Mouse (Mus musculus) intestine, embryonic 16.5 days (tissue): ENCODE results near the gene 4930518I15Rik. TPM values are rescaled to one million over a fixed set of nuclear protein-coding genes. Genes with fewer than 3 reads are reported as not detected.

Experiments
- ATAC-seq: fragments of 200-750 bp; cut with Nextera tagmentation; 2 replicates; pipeline ENCODE4 v1.8.0; 2017; ENCODE audit warnings: moderate TSS enrichment, moderate library complexity
- H3K27ac ChIP-seq: fragments of 300-500 bp; sonication (generic); 2 replicates; pipeline ENCODE4 v1.5.1; 2014; ENCODE audit warnings: mild to moderate bottlenecking, low read length
- H3K27me3 ChIP-seq: fragments of 300-500 bp; sonication (generic); replicated peaks from 2 replicates; pipeline ENCODE4 v1.6.1; 2014; ENCODE audit warnings: low read length, control low read depth, mixed read lengths; ENCODE audit not compliant: control insufficient read depth, insufficient read depth
- H3K36me3 ChIP-seq: fragments of 300-500 bp; sonication (generic); 2 replicates; pipeline ENCODE4 v1.6.1; 2014; ENCODE audit warnings: low read length, control low read depth; ENCODE audit not compliant: control insufficient read depth, insufficient read depth
- H3K4me1 ChIP-seq: fragments of 300-500 bp; sonication (generic); 2 replicates; pipeline ENCODE4 v1.6.1; 2014; ENCODE audit warnings: low read length, control low read depth, mixed read lengths; ENCODE audit not compliant: control insufficient read depth, insufficient read depth
- H3K4me2 ChIP-seq: fragments of 300-500 bp; sonication (generic); 2 replicates; pipeline ENCODE4 v1.6.1; 2014; ENCODE audit warnings: low read depth, low read length, control low read depth
- H3K4me3 ChIP-seq: fragments of 300-500 bp; sonication (generic); 2 replicates; pipeline ENCODE4 v1.5.1; 2014; ENCODE audit warnings: mild to moderate bottlenecking, low read length
- H3K9ac ChIP-seq: fragments of 300-500 bp; sonication (generic); 2 replicates; pipeline ENCODE4 v1.6.1; 2014; ENCODE audit warnings: low read depth, low read length
- H3K9me3 ChIP-seq: fragments of 300-500 bp; sonication (generic); 2 replicates; pipeline ENCODE4 v1.6.1; 2016; ENCODE audit warnings: low read length, control low read depth; ENCODE audit not compliant: control insufficient read depth
- WGBS: fragments of 180-500 bp; shearing (Covaris S2); extraction: QIAGEN DNeasy Blood & Tissue Kit; methylation state at CpG from one replicate; pipeline ENCODE4 v1.1.7; 2014; 5-methylcytosine and 5-hydroxymethylcytosine counted together
- polyA plus RNA-seq: library from polyadenylated mRNA; unstranded; fragments of >200 nt; fragmentation: Nextera tagmentation; extraction: Ambion mirVana; gene quantifications from 2 replicates; pipeline ENCODE4 v1.2.1, GENCODE M21; 2015

4930518I15Rik gene
- polyA plus RNA-seq, 1 experiment from 2014 or later = 5.1 TPM

GRCm38 (mm10) chr2:156814893-156815292 lies 42.9 kb downstream of the 4930518I15Rik start:
- WGBS = 19% methylated on average over 5 of the region's 5 CpGs
- no peaks in the 10 kb centered on the region for H3K36me3 ChIP-seq
- peaks cover 13% of the 10 kb centered on the region for H3K4me1 ChIP-seq
- H3K27me3 ChIP-seq = no peaks in the 10 kb centered on the region
- no peak overlapping the region; the same call in 1 of the 2 replicates for H3K9ac ChIP-seq
- 0 out of 2 replicates have a peak, but pooled peaks have one; percentile 23 for ATAC-seq
- H3K4me3 ChIP-seq = no peak overlapping the region
- H3K27ac ChIP-seq = peak overlapping the region; percentile 39
- no peak overlapping the region for H3K4me2 ChIP-seq
- no peaks in the 10 kb centered on the region for H3K9me3 ChIP-seq

DNA sequence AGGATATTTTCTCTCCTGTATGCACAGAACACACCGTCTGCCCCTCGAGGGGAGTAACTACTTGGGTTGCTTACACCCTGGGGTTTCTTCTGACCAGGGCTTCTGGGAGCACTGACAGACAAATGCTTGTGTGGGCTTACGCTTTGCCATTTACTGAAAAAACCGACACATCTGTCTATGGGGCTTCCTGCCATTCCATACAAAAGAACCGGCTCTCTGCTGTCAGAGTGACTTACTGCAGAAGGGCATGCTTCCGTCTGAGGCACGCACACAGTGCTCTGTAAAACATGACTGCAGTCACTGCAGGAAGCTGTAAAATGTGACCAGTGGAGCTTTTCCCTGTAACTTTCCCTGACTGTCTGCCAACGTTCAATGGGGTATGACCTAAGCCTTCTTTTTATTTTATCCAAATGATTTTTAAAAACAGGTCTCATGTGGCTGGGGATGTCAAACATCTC lies 43.4 kb downstream of the 4930518I15Rik start:
- no peak overlapping the region for H3K4me2 ChIP-seq
- no peak overlapping the region for H3K9ac ChIP-seq
- 20% methylated on average over 8 of the region's 8 CpGs for WGBS

GRCm38 (mm10) chr2:156811556-156811955 lies 46.2 kb downstream of the 4930518I15Rik start:
- Histone ChIP-seq H3K27me3 (no peaks in the 10 kb centered on the region), H3K27ac (no peak overlapping the region), H3K9me3 (no peaks in the 10 kb centered on the region), H3K4me2 (no peak overlapping the region), H3K9ac (no peak overlapping the region), H3K4me1 (peaks cover 13% of the 10 kb centered on the region), H3K36me3 (no peaks in the 10 kb centered on the region), H3K4me3 (no peak overlapping the region)
- WGBS = 76% methylated on average over 5 of the region's 5 CpGs
- ATAC-seq = no peak

More for the DNA sequence above, 43.4 kb downstream of the 4930518I15Rik start:
- H3K4me1 ChIP-seq = peaks cover 13% of the 10 kb centered on the region
- peak; percentile 53 for ATAC-seq
- H3K27me3 ChIP-seq = no peaks in the 10 kb centered on the region
- H3K27ac ChIP-seq = peak overlapping the region; percentile 39; the same call in 1 of the 2 replicates
- no peaks in the 10 kb centered on the region for H3K9me3 ChIP-seq
- H3K4me3 ChIP-seq = no peak overlapping the region
- H3K36me3 ChIP-seq = no peaks in the 10 kb centered on the region

DNA sequence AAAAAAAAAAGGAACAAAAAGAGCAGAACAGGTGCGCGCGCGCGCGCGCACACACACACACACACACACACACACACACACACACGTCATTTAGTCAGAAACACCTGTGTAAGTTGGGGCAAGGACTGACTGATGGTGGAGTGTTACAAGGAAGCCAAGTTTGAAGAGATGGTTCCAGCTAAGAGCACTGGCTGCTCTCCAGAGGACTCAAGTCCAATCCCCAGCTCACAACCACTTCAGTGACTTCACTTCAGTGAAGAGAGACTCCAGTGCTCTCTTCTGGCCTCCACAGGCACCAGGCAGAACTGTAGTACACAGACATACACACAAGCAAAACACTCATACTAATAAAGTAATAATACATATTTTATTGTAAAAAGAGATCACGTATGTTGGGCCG lies 47.0 kb downstream of the 4930518I15Rik start:
- Histone ChIP-seq H3K4me3 (no peak overlapping the region), H3K36me3 (no peaks in the 10 kb centered on the region), H3K4me1 (peaks cover 13% of the 10 kb centered on the region), H3K9me3 (no peaks in the 10 kb centered on the region), H3K9ac (no peak overlapping the region), H3K4me2 (no peak overlapping the region), H3K27me3 (no peaks in the 10 kb centered on the region), H3K27ac (no peak overlapping the region)
- ATAC-seq = no peak
- 95% methylated on average over 10 of the region's 10 CpGs for WGBS

DNA sequence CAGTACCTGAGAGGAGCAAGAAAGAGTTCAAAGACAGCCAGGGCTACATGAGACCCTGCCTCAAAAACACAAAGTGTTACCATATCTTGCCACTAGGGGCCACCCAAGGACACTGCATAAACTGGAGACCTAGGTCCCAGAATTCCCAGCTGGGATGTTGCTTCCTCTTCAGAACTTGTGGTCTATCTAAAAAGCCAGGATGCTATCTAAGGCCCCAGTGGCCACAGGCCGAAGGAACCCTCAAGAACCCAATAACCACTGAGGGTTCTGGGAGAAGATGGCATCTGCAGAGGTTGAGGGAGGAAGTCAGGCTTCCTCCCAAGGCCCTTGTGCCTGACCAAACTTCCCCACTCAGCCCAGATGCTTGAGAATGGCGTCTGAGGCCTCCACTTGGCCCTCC lies 48.2 kb downstream of the 4930518I15Rik start:
- ATAC-seq = no peak
- Histone ChIP-seq H3K4me1 (peaks cover 4% of the 10 kb centered on the region), H3K9ac (no peak overlapping the region), H3K4me3 (no peak overlapping the region), H3K4me2 (no peak overlapping the region), H3K36me3 (no peaks in the 10 kb centered on the region), H3K27me3 (no peaks in the 10 kb centered on the region), H3K9me3 (no peaks in the 10 kb centered on the region), H3K27ac (no peak overlapping the region)
- WGBS = 47% methylated on average over 2 of the region's 2 CpGs

- Histone ChIP-seq H3K4me2 (no peak overlapping the region), H3K9me3 (no peaks in the 10 kb centered on the region), H3K27me3 (no peaks in the 10 kb centered on the region), H3K4me3 (no peak overlapping the region), H3K4me1 (no peaks in the 10 kb centered on the region), H3K36me3 (no peaks in the 10 kb centered on the region), H3K9ac (no peak overlapping the region), H3K27ac (no peak overlapping the region)
- ATAC-seq = no peak
- 73% methylated on average over 6 of the region's 6 CpGs for WGBS
Measured at GRCm38 (mm10) chr2:156806886-156807285, 50.9 kb downstream of the 4930518I15Rik start.

Other genes starting within 250 kb of the 4930518I15Rik start
- 51.2 and 52.6 TPM in 2 replicates for gene Dlgap4, start 244.2 kb downstream of the 4930518I15Rik start, polyA plus RNA-seq
- gene Myl9, start 82.5 kb downstream of the 4930518I15Rik start, polyA plus RNA-seq = 1,232 and 1,258 TPM in 2 replicates
- gene Tgif2, start 17.9 kb downstream of the 4930518I15Rik start, polyA plus RNA-seq = 28.3 and 28.6 TPM in 2 replicates
- gene Rab5if, start 5.2 kb upstream of the 4930518I15Rik start, polyA plus RNA-seq = 295 and 299 TPM in 2 replicates
- gene Sla2, start 29.2 kb upstream of the 4930518I15Rik start, polyA plus RNA-seq = 0.54 and 0.71 TPM in 2 replicates
- gene Ndrg3, start 134.1 kb upstream of the 4930518I15Rik start, polyA plus RNA-seq = 46.7 and 47.6 TPM in 2 replicates
- gene Dsn1, start 149.2 kb upstream of the 4930518I15Rik start, polyA plus RNA-seq = 23.4 and 25.3 TPM in 2 replicates
- gene Soga1, start 221.3 kb upstream of the 4930518I15Rik start, polyA plus RNA-seq = 1.2 and 1.3 TPM in 2 replicates
- gene Tldc2, start 229.1 kb upstream of the 4930518I15Rik start, polyA plus RNA-seq = not detected in 2 replicates